Comparison of ENCODE assay signal across 17 mouse cellular contexts in genomic region chr17:53622125-53622524, GRCm38 (mm10).
"Had no signal": no experiment of that assay in that cellular context is flagged by ENCODE, and none has a peak within 500 bp of the region (broad histone marks: within the 10 kb centered on the region; RNA-seq: fewer than 3 reads in every experiment).

No protein-coding gene starts in this region.

- H3K9me3 ChIP-seq: limb, embryonic 13.5 days; midbrain, embryonic 15.5 days; neural tube, embryonic 13.5 days; stomach, embryonic 15.5 days had no signal

- H3K27me3 ChIP-seq: limb, embryonic 13.5 days; midbrain, embryonic 15.5 days; neural tube, embryonic 13.5 days; stomach, embryonic 15.5 days had no signal

- DNase-seq: kidney, adult 9 months; kidney, postnatal 4 days; left cerebral cortex, postnatal 4 days; lung, adult 18-20 months; retina, postnatal 1 day; right cerebral cortex, postnatal 14 days; thymus, adult 2 months; thymus, postnatal 25 days had no signal

- H3K4me2 ChIP-seq: limb, embryonic 13.5 days; midbrain, embryonic 11.5 days; midbrain, embryonic 15.5 days; neural tube, embryonic 13.5 days; stomach, embryonic 15.5 days had no signal

- ATAC-seq: inflammation-experienced regulatory T-cells, adult 6 months; intestine, postnatal 0 days; midbrain, embryonic 15.5 days had no signal

- H3K27ac ChIP-seq: kidney, postnatal 0 days; layer of hippocampus, adult 2 months; limb, embryonic 13.5 days; midbrain, embryonic 15.5 days; neural tube, embryonic 13.5 days; stomach, embryonic 15.5 days had no signal

- H3K9ac ChIP-seq: limb, embryonic 13.5 days; midbrain, embryonic 15.5 days; neural tube, embryonic 13.5 days; stomach, embryonic 15.5 days had no signal

- H3K4me1 ChIP-seq: limb, embryonic 13.5 days; midbrain, embryonic 15.5 days; neural tube, embryonic 13.5 days; stomach, embryonic 15.5 days had no signal

- H3K4me3 ChIP-seq: layer of hippocampus, adult 2 months; limb, embryonic 13.5 days; midbrain, embryonic 15.5 days; neural tube, embryonic 13.5 days; stomach, embryonic 15.5 days had no signal

- H3K36me3 ChIP-seq: midbrain, embryonic 15.5 days had no signal
